Mouse (Mus musculus): ENCODE measurements at regions not wholly inside any gene's neighbourhood (a gene's known extent, or its start where the extent isn't known, plus 50 kb on each side); places are given as distances from the start of the nearest gene placed in this dataset.
A peak's percentile ranks its signal among the peaks of the same experiment; 100 is the strongest.

GRCm38 (mm10) chr5:83091483-83091882 is 263.5 kb downstream of the Tecrl start:
- peak; percentile 22 for DNase-seq (ENCODE audit: low read depth, low spot score)

- no peak for DNase-seq (ENCODE audit: low read depth, low spot score)
Observed at GRCm38 (mm10) chr5:83054819-83055218, 300.2 kb downstream of the Tecrl start.

GRCm38 (mm10) chr5:83047214-83047613 is 307.8 kb downstream of the Tecrl start:
- no peak for DNase-seq (ENCODE audit: low read depth, low spot score)

GRCm38 (mm10) chr5:83029703-83030102 is 325.3 kb downstream of the Tecrl start:
- DNase-seq (ENCODE audit: low read depth, low spot score): no peak

- no peak for DNase-seq (ENCODE audit: low read depth, low spot score)
Observed at GRCm38 (mm10) chr5:83006038-83006437, 349.0 kb downstream of the Tecrl start.

- peak; percentile 75 for DNase-seq (ENCODE audit: low read depth, low spot score)
Observed at GRCm38 (mm10) chr5:82989056-82989455, 365.9 kb downstream of the Tecrl start.

GRCm38 (mm10) chr5:82969315-82969714 is 385.7 kb downstream of the Tecrl start:
- no peak for DNase-seq (ENCODE audit: low read depth, low spot score)

- no peak for DNase-seq (ENCODE audit: low read depth, low spot score)
Observed at GRCm38 (mm10) chr5:82966824-82967223, 388.2 kb downstream of the Tecrl start.

GRCm38 (mm10) chr5:82966180-82966579 is 388.8 kb downstream of the Tecrl start:
- peak; percentile 66 for DNase-seq (ENCODE audit: low read depth, low spot score)

- DNase-seq (ENCODE audit: low read depth, low spot score): no peak
Observed at GRCm38 (mm10) chr5:82964513-82964912, 390.5 kb downstream of the Tecrl start.

- DNase-seq (ENCODE audit: low read depth, low spot score): no peak
Observed at GRCm38 (mm10) chr5:82956012-82956411, 399.0 kb downstream of the Tecrl start.

GRCm38 (mm10) chr5:82947060-82947459 is 407.9 kb downstream of the Tecrl start:
- no peak for DNase-seq (ENCODE audit: low read depth, low spot score)

- DNase-seq (ENCODE audit: low read depth, low spot score): no peak
Observed at GRCm38 (mm10) chr5:82939786-82940185, 415.2 kb downstream of the Tecrl start.

- DNase-seq (ENCODE audit: low read depth, low spot score): peak; percentile 45
Observed at GRCm38 (mm10) chr5:82899347-82899746, 455.6 kb downstream of the Tecrl start.

- no peak for DNase-seq (ENCODE audit: low read depth, low spot score)
Observed at GRCm38 (mm10) chr5:82898912-82899311, 456.1 kb downstream of the Tecrl start.

GRCm38 (mm10) chr5:82898389-82898788 is 456.6 kb downstream of the Tecrl start:
- DNase-seq (ENCODE audit: low read depth, low spot score): peak; percentile 71

- no peak for DNase-seq (ENCODE audit: low read depth, low spot score)
Observed at GRCm38 (mm10) chr5:82869264-82869663, 485.7 kb downstream of the Tecrl start.

GRCm38 (mm10) chr5:82864347-82864746 is 490.6 kb downstream of the Tecrl start:
- no peak for DNase-seq (ENCODE audit: low read depth, low spot score)

- DNase-seq (ENCODE audit: low read depth, low spot score): peak; percentile 0
Observed at GRCm38 (mm10) chr5:82825327-82825726, 529.7 kb downstream of the Tecrl start.

GRCm38 (mm10) chr5:82793197-82793596 is 561.8 kb downstream of the Tecrl start:
- no peak for DNase-seq (ENCODE audit: low read depth, low spot score)

Measured in brain, embryonic 18.5 days (tissue).